Mouse (Mus musculus) kidney, embryonic 15.5 days (tissue): ENCODE data around the gene Hcfc2. TPM values are rescaled to one million over a fixed set of nuclear protein-coding genes. Genes with fewer than 3 reads are reported as not detected.

Source experiments
- ATAC-seq: fragments of 200-750 bp; cut with Nextera tagmentation; replicated peaks from 2 replicates; pipeline ENCODE4 v1.8.0; 2017; ENCODE audit warnings: moderate TSS enrichment; ENCODE audit not compliant: low FRiP score
- H3K27ac ChIP-seq: fragments of 300-500 bp; sonication (generic); 2 replicates; pipeline ENCODE4 v1.5.1; 2015; ENCODE audit warnings: mild to moderate bottlenecking, inconsistent platforms
- H3K27me3 ChIP-seq: fragments of 300-500 bp; sonication (generic); 2 replicates; pipeline ENCODE4 v1.6.1; 2015; ENCODE audit warnings: inconsistent platforms
- H3K36me3 ChIP-seq: fragments of 300-500 bp; sonication (generic); 2 replicates; pipeline ENCODE4 v1.6.1; 2015; ENCODE audit warnings: inconsistent platforms
- H3K4me1 ChIP-seq: fragments of 300-500 bp; sonication (generic); 2 replicates; pipeline ENCODE4 v1.6.1; 2015; ENCODE audit warnings: inconsistent platforms
- H3K4me2 ChIP-seq: fragments of 300-500 bp; sonication (generic); 2 replicates; pipeline ENCODE4 v1.6.1; 2015; ENCODE audit warnings: moderate library complexity, mild to moderate bottlenecking, inconsistent platforms
- H3K4me3 ChIP-seq: fragments of 300-500 bp; sonication (generic); replicated peaks from 2 replicates; pipeline ENCODE4 v1.5.1; 2015; ENCODE audit warnings: mild to moderate bottlenecking, inconsistent platforms
- H3K9ac ChIP-seq: fragments of 300-500 bp; sonication (generic); 2 replicates; pipeline ENCODE4 v1.6.1; 2015; ENCODE audit warnings: mild to moderate bottlenecking, inconsistent platforms
- H3K9me3 ChIP-seq: fragments of 300-500 bp; sonication (generic); replicated peaks from 2 replicates; pipeline ENCODE4 v1.6.1; 2016; ENCODE audit warnings: inconsistent platforms
- WGBS: fragments of 180-500 bp; shearing (Covaris S2); methylation state at CpG from one replicate; pipeline ENCODE4 v1.1.7; 2015; ENCODE audit warnings: mixed read lengths; 5-methylcytosine and 5-hydroxymethylcytosine counted together
- polyA plus RNA-seq: library from polyadenylated mRNA; unstranded; fragments of >200 nt; fragmentation: Nextera tagmentation; extraction: Ambion mirVana; gene quantifications from 2 replicates; pipeline ENCODE4 v1.2.1, GENCODE M21; 2015

Gene Hcfc2
- polyA plus RNA-seq = 33.2 and 33.3 TPM in 2 replicates

DNA sequence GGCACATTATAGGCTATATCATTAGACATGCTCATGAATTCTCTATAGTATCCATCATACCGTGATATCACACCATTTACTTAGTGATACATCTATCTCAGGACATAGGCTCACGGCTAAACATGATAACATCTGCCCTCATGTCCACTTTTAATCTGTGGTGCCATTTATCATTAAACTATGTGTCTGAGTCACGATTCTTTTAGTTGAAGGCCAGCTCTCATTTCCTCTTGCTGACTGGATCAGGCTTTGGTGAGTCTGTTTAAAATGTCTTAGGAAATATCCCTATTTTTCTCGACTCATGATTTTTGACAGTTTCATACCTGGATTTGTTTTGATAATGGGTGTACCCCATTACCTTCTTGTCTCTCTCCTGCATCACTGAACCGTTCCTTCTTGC, at the start of gene Hcfc2:
TSS of gene Hcfc2 (plus strand) at position 205 of the 400 bp plus-strand sequence.
- Histone ChIP-seq H3K27me3 (peaks cover 13% of the 10 kb centered on the region; the same call in 1 of the 2 replicates), H3K4me1 (peaks cover 20% of the 10 kb centered on the region), H3K9me3 (no peaks in the 10 kb centered on the region), H3K4me2 (no peak within 1 kb of the TSS), H3K4me3 (no peak within 1 kb of the TSS), H3K9ac (no peak within 1 kb of the TSS), H3K27ac (no peak within 1 kb of the TSS), H3K36me3 (no peaks in the 10 kb centered on the region)
- 72% methylated on average over 5 of the region's 5 CpGs for WGBS
- ATAC-seq = no peak

DNA sequence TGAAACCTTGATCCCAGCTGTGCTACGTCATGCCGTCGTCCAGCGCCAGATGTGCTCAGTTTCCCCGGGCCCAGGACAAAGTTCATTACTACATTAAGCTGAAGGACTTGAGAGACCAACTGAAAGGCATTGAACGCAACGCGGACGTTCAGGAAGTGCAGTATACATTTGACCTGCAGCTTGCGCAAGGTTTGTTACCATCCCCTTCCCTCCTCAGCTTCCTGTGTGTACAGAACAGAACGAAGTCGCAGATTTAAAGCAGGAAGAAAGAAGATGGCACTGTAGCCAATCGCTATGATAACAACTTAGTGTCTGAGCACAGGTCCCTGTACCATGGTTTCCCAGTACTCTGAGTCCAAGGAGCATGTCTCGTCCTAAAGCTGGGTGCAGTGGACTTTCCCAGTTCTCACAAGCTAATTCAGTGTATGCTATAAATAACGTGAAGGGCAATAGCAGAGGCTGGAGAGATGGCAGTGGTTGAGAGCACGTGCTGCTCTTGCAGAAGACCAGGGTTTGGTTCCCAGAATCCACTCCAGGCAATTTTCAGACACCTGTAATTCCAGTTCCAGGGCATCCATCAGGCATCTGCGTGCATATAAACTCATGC, 48.7 kb upstream of the Hcfc2 start:
- 77% methylated on average over 17 of the region's 17 CpGs for WGBS
- Histone ChIP-seq H3K4me1 (no peaks in the 10 kb centered on the region), H3K4me2 (no peak overlapping the region), H3K4me3 (no peak overlapping the region), H3K9me3 (no peaks in the 10 kb centered on the region), H3K27ac (no peak overlapping the region), H3K9ac (no peak overlapping the region), H3K36me3 (peaks cover 80% of the 10 kb centered on the region), H3K27me3 (no peaks in the 10 kb centered on the region)
- no peak for ATAC-seq

DNA sequence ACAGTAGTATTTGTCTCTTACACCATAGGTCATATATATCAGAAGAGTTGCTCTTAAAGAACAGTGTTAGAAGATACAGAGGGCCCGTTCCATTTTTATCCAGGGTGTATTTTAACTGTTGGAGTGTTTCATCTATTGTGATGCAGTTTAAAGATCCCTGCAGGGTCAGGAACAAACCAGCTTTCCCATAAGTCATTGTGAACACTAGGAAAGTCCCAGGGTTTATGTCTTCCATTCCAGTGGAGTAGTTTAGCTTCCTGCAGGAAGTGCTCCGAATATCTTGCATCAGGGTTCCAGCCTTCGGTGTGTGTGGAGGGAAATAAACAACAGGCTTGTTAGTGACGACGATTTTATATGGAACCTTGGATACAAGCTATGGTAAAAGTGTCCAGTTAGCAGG, 44.7 kb upstream of the Hcfc2 start:
- peaks cover 43% of the 10 kb centered on the region for H3K36me3 ChIP-seq
- ATAC-seq = no peak
- no peaks in the 10 kb centered on the region for H3K9me3 ChIP-seq
- H3K4me3 ChIP-seq = no peak overlapping the region
- H3K9ac ChIP-seq = no peak overlapping the region
- WGBS = 85% methylated on average over 5 of the region's 5 CpGs
- H3K4me1 ChIP-seq = no peaks in the 10 kb centered on the region
- H3K4me2 ChIP-seq = no peak overlapping the region
- H3K27ac ChIP-seq = no peak overlapping the region
- H3K27me3 ChIP-seq = no peaks in the 10 kb centered on the region

- no peak overlapping the region for H3K4me3 ChIP-seq
- no peaks in the 10 kb centered on the region for H3K9me3 ChIP-seq
- H3K27me3 ChIP-seq = no peaks in the 10 kb centered on the region
- no peak overlapping the region for H3K4me2 ChIP-seq
- peaks cover 30% of the 10 kb centered on the region for H3K36me3 ChIP-seq
- H3K27ac ChIP-seq = no peak overlapping the region
- 64% methylated on average over 5 of the region's 5 CpGs for WGBS
- no peaks in the 10 kb centered on the region for H3K4me1 ChIP-seq
- H3K9ac ChIP-seq = no peak overlapping the region
- no peak for ATAC-seq
These were observed 43.3 kb upstream of the Hcfc2 start for GRCm38 (mm10) chr10:82652625-82653024.

GRCm38 (mm10) chr10:82654581-82654980, 41.4 kb upstream of the Hcfc2 start:
- WGBS = 89% methylated on average over 3 of the region's 3 CpGs
- no peak for ATAC-seq

DNA sequence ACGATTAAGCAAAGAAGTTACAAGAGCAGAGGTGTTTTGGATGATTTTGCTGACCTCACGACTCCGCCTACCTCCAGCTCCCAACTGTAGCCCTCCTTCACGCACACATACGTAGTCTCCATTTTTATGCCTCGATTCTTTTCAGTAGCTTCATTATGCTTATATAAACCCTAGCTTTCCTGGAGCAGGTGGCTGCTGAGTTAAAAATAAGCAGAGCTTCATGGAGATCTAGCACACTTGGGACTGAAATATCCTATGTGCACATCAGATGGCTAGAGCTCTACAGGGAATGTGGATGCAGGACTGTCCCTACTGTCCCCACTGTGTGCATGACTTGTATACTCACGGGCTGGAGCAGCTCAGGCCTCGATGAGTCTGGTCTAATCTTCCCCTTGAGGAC, 34.1 kb upstream of the Hcfc2 start:
- Histone ChIP-seq H3K36me3 (no peaks in the 10 kb centered on the region), H3K4me1 (peaks cover 3% of the 10 kb centered on the region), H3K27me3 (no peaks in the 10 kb centered on the region), H3K4me3 (no peak overlapping the region), H3K9me3 (no peaks in the 10 kb centered on the region), H3K9ac (no peak overlapping the region), H3K27ac (no peak overlapping the region), H3K4me2 (no peak overlapping the region)
- ATAC-seq = no peak
- 86% methylated on average over 8 of the region's 8 CpGs for WGBS

More at GRCm38 (mm10) chr10:82654581-82654980, 41.4 kb upstream of the Hcfc2 start:
- H3K27me3 ChIP-seq = no peaks in the 10 kb centered on the region
- no peak overlapping the region for H3K9ac ChIP-seq
- no peak overlapping the region for H3K4me2 ChIP-seq
- no peaks in the 10 kb centered on the region for H3K4me1 ChIP-seq
- H3K27ac ChIP-seq = no peak overlapping the region
- no peak overlapping the region for H3K4me3 ChIP-seq
- H3K36me3 ChIP-seq = peaks cover 22% of the 10 kb centered on the region
- H3K9me3 ChIP-seq = no peaks in the 10 kb centered on the region

GRCm38 (mm10) chr10:82662267-82662990, 33.5 kb upstream of the Hcfc2 start:
- Histone ChIP-seq H3K4me3 (no peak overlapping the region), H3K9ac (no peak overlapping the region)

GRCm38 (mm10) chr10:82663289-82663688, 32.7 kb upstream of the Hcfc2 start:
- no peak for ATAC-seq
- WGBS = 84% methylated on average over 2 of the region's 2 CpGs
- no peaks in the 10 kb centered on the region for H3K9me3 ChIP-seq
- no peak overlapping the region for H3K27ac ChIP-seq
- no peak overlapping the region for H3K4me2 ChIP-seq
- H3K4me1 ChIP-seq = peaks cover 4% of the 10 kb centered on the region
- H3K4me3 ChIP-seq = no peak overlapping the region
- no peaks in the 10 kb centered on the region for H3K27me3 ChIP-seq
- no peak overlapping the region for H3K9ac ChIP-seq
- no peaks in the 10 kb centered on the region for H3K36me3 ChIP-seq

More at GRCm38 (mm10) chr10:82662267-82662990, 33.5 kb upstream of the Hcfc2 start:
- H3K9me3 ChIP-seq = no peaks in the 10 kb centered on the region
- H3K27me3 ChIP-seq = no peaks in the 10 kb centered on the region
- 73% methylated on average over 14 of the region's 14 CpGs for WGBS
- peaks cover 4% of the 10 kb centered on the region for H3K4me1 ChIP-seq
- no peaks in the 10 kb centered on the region for H3K36me3 ChIP-seq
- no peak for ATAC-seq
- H3K27ac ChIP-seq = no peak overlapping the region
- H3K4me2 ChIP-seq = no peak overlapping the region

GRCm38 (mm10) chr10:82665951-82666350, 30.0 kb upstream of the Hcfc2 start:
- Histone ChIP-seq H3K4me2 (no peak overlapping the region), H3K9ac (no peak overlapping the region), H3K27me3 (no peaks in the 10 kb centered on the region), H3K27ac (no peak overlapping the region), H3K4me1 (peaks cover 4% of the 10 kb centered on the region), H3K4me3 (no peak overlapping the region), H3K36me3 (no peaks in the 10 kb centered on the region), H3K9me3 (no peaks in the 10 kb centered on the region)
- WGBS = 59% methylated on average over 3 of the region's 3 CpGs
- ATAC-seq = no peak

DNA sequence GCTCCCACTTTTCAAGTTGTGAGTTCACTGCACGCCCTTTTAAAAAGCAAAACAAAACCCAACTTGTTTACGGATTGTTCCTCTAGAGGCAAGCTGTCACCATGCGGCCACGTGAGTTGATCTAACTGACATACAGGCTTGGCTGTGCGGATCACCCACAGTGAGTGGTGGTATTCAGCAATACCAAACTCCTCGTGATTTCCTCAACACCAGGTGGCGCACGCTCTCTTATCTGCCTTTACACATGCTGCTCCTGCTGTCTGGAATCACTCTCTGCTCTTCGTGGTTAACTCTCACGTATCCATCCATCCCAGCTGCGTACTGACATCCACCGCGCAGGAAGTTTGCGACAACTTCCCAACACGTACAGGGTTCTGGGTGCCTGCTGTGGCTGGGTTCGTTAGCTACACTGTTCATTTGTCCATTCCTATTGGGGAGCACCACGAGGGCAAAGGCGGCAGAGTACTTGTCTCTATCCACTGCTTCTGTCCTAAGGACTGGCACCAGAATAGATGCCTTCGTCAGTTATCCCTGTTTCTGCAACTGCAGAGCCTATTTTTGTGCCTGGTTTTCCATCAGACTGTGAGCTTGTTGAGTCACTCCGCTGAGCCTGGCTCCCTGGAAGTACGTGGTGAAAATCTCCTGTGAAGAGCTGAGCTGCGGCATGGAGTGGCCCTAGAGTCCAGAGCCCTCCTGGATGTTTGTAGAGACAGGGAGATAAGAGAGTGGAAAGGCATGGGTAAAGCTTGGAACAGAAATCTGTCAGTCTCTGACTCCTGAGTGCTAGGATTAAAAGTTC, 29.3 kb upstream of the Hcfc2 start:
- Histone ChIP-seq H3K36me3 (no peaks in the 10 kb centered on the region), H3K4me3 (no peak overlapping the region)
- 23% methylated on average over 22 of the region's 22 CpGs for WGBS

DNA sequence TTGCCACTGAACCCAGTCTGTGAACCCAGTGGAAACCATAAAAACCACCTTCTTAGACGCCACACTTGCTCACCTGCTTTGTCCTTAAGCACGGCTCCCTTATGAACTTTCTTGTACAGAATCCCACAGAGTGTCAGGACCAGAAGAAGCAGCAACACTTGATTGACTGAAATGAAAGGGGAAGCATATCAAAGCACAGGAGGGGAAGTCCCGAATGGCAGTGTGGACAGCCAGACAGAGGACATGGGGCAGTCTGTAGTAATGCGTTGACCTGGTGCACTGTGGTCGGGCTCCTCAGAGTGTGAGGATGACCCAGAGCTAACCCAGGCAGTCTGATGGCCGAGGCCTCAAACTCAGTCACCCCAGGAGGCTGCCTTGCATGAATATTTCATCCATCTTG, 25.8 kb upstream of the Hcfc2 start:
- Histone ChIP-seq H3K4me3 (no peak overlapping the region), H3K36me3 (no peaks in the 10 kb centered on the region), H3K9me3 (no peaks in the 10 kb centered on the region), H3K4me2 (no peak overlapping the region), H3K4me1 (peaks cover 4% of the 10 kb centered on the region), H3K9ac (no peak overlapping the region), H3K27me3 (no peaks in the 10 kb centered on the region), H3K27ac (no peak overlapping the region)
- ATAC-seq = no peak
- WGBS = 75% methylated on average over 6 of the region's 6 CpGs

More for the DNA sequence above, 29.3 kb upstream of the Hcfc2 start:
- H3K27ac ChIP-seq = no peak overlapping the region
- ATAC-seq = peak; percentile 80
- H3K27me3 ChIP-seq = no peaks in the 10 kb centered on the region
- H3K4me1 ChIP-seq = peaks cover 4% of the 10 kb centered on the region
- peak overlapping the region; percentile 50 for H3K4me2 ChIP-seq
- H3K9me3 ChIP-seq = no peaks in the 10 kb centered on the region
- H3K9ac ChIP-seq = no peak overlapping the region

- Histone ChIP-seq H3K36me3 (no peaks in the 10 kb centered on the region), H3K4me3 (no peak overlapping the region), H3K27me3 (no peaks in the 10 kb centered on the region), H3K4me2 (no peak overlapping the region), H3K4me1 (no peaks in the 10 kb centered on the region), H3K9ac (no peak overlapping the region), H3K27ac (no peak overlapping the region), H3K9me3 (no peaks in the 10 kb centered on the region)
- ATAC-seq = no peak
- 79% methylated on average over 6 of the region's 6 CpGs for WGBS
These were observed 19.0 kb upstream of the Hcfc2 start for GRCm38 (mm10) chr10:82676949-82677348.
